Mouse (Mus musculus): ENCODE data around the gene Olfr1136. TPM values are rescaled to one million over a fixed set of nuclear protein-coding genes. Genes with fewer than 3 reads are reported as not detected.

Gene Olfr1136
- not detected in 2 replicates for polyA plus RNA-seq (2016; fragmentation: Nextera tagmentation; extraction: Ambion mirVana)

DNA sequence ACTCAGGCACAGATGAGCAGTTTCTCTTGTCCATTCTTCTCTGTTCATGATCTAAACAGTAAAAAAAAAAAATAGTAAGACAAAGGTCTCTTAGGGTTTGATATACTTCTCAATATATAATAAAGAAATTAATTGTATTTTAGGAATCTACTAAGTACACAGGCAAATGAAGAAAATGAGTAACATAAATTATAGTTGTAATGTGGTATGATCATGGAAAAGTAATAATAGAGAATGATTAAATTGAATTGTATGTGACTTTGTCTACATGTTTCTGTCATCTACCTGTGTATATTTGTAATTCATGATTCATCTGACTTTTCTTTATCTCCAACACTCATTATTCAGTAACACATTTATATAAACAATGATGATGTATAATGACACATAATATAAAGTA lies at the start of gene Olfr1136:
Olfr1136 (minus strand) TSS at position 101 of the 400 bp plus-strand sequence.
- no peak within 1 kb of the TSS for H3K27ac ChIP-seq
- no peak for DNase-seq (ENCODE audit: low spot score)
- H3K4me1 ChIP-seq (replicated peaks): no peaks in the 10 kb centered on the region
- H3K9me3 ChIP-seq: no peaks in the 10 kb centered on the region
- H3K27me3 ChIP-seq (ENCODE audit: insufficient read depth, poor library complexity, severe bottlenecking): no peaks in the 10 kb centered on the region
- H3K36me3 ChIP-seq: no peaks in the 10 kb centered on the region
- no peak within 1 kb of the TSS for H3K4me3 ChIP-seq

DNA sequence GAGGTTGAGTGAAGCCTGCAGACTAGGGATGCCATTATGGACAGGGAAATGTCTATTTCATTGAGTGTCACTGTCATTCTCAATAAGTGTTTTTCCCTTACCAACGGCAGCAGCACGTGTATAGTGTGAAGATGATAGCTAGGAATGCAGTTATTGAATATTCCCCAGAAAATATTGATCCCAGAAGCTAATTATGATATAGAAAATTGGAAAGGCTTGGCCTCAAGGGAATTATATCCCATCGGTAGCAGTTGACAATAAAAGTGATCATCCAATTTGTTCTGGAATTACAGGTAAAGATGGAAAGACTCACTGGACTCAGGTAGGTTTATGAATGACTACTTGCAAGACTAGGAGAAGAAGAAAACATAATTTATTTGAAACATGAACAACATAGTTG lies 49.7 kb upstream of the Olfr1136 start, which contains the start of gene Olfr1140:
Olfr1140 (plus strand) TSS at position 301 of the 400 bp plus-strand sequence.
- Histone ChIP-seq H3K36me3 (no peaks in the 10 kb centered on the region), H3K9me3 (no peaks in the 10 kb centered on the region), H3K27ac (no peak within 1 kb of the TSS), H3K4me3 (no peak within 1 kb of the TSS), H3K4me1 (replicated peaks) (no peaks in the 10 kb centered on the region), H3K27me3 (ENCODE audit: insufficient read depth, poor library complexity, severe bottlenecking) (no peaks in the 10 kb centered on the region)
- WGBS: 75% methylated on average over 3 of the region's 3 CpGs
- no peak for DNase-seq (ENCODE audit: low spot score)

DNA sequence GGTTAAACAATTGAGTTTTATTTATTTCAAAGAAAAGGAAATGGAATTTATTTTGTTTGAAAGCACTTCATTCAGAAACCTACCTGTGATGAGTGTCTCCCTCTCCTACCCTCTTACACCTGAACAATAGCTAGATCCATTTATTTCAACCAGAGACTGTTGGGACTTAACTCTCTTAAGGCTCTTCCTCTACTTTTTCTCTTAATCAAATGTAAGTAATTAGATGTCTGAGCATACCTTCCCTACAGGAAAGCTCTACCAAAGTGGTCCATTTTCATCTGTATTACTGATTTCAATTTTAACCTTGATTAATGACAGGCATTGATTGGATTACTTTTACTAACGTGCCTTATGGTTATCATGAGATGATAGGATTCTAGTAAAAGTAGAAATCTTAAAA lies 46.1 kb upstream of the Olfr1136 start, which contains the start of gene Olfr1138:
Olfr1138 (minus strand) TSS at position 101 of the 400 bp plus-strand sequence.
- H3K4me1 ChIP-seq (replicated peaks): no peaks in the 10 kb centered on the region
- no peaks in the 10 kb centered on the region for H3K27me3 ChIP-seq (ENCODE audit: insufficient read depth, poor library complexity, severe bottlenecking)
- DNase-seq (ENCODE audit: low spot score): no peak
- H3K36me3 ChIP-seq: no peaks in the 10 kb centered on the region
- no peak within 1 kb of the TSS for H3K27ac ChIP-seq
- H3K4me3 ChIP-seq: no peak within 1 kb of the TSS
- WGBS: 83% methylated on average over 1 of the region's 1 CpGs
- no peaks in the 10 kb centered on the region for H3K9me3 ChIP-seq

DNA sequence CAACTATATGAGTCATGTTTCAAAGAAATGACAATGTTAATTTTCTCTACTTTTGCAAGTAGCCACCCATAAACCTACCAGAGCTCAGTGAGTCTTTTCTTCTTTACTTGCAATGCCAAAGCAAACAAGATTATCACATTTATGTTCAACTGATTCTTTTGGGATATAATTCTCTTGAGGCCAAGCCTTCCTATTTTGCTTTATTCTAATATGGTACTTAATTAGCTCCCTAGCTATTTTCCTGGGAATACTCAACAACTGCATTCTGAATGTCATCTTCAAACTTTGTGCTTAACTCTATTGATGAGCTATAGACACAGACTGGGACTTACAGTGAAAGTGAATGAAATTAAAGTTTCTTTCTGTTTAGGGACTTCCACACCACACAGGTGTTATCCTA lies 19.3 kb upstream of the Olfr1136 start, which contains the start of gene Olfr1137:
Olfr1137 (minus strand) TSS at position 101 of the 400 bp plus-strand sequence.
- no peaks in the 10 kb centered on the region for H3K36me3 ChIP-seq
- H3K9me3 ChIP-seq: no peaks in the 10 kb centered on the region
- no peak for DNase-seq (ENCODE audit: low spot score)
- H3K4me3 ChIP-seq: no peak within 1 kb of the TSS
- H3K27me3 ChIP-seq (ENCODE audit: insufficient read depth, poor library complexity, severe bottlenecking): no peaks in the 10 kb centered on the region
- no peaks in the 10 kb centered on the region for H3K4me1 ChIP-seq (replicated peaks)
- H3K27ac ChIP-seq: no peak within 1 kb of the TSS

DNA sequence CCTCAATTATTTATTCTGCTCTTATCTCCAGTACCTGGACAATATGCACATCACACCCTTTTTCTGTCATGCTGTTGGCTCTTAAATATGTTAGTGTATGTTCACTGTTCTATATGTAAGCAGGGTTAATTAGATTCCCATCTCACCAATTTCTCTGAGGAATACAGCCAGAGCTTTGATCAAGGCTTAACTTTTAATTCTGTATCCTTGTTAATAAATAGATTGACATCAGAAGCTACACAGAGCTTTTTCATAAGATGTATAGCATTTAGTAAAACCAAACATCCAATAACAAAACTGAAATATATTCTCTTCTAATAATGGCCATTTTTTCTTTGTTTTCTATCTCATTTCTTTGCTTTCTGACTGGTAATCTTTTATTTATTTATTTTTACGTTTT lies 20.2 kb downstream of the Olfr1136 start, which contains the start of gene Olfr1135:
Olfr1135 (minus strand) TSS at position 101 of the 400 bp plus-strand sequence.
- DNase-seq (ENCODE audit: low spot score): no peak
- Histone ChIP-seq H3K9me3 (no peaks in the 10 kb centered on the region), H3K27ac (no peak within 1 kb of the TSS), H3K4me3 (no peak within 1 kb of the TSS), H3K36me3 (no peaks in the 10 kb centered on the region), H3K4me1 (replicated peaks) (no peaks in the 10 kb centered on the region), H3K27me3 (ENCODE audit: insufficient read depth, poor library complexity, severe bottlenecking) (no peaks in the 10 kb centered on the region)
- WGBS: 22% methylated on average over 1 of the region's 1 CpGs

DNA sequence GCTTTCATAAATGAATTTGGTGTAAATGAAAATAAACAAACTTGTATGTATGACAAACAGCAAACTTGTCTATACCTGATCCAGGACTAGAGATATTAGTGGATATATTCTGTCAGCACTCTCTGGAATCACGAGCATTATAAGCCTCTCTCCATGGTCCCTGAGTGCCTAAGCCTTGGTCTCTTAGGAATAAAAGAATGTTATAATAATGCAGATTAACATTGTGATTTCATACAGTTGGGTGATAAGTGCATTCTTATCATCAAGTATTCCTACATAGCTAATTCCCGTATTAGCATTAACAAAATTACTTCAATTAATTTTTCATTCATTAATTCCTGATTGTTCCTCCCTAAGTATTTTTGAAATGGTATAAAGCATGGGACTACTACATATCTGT lies 35.4 kb downstream of the Olfr1136 start, which contains the start of gene Olfr1134:
Olfr1134 (minus strand) TSS at position 101 of the 400 bp plus-strand sequence.
- Histone ChIP-seq H3K36me3 (no peaks in the 10 kb centered on the region), H3K4me3 (no peak within 1 kb of the TSS), H3K4me1 (replicated peaks) (no peaks in the 10 kb centered on the region), H3K9me3 (no peaks in the 10 kb centered on the region), H3K27me3 (ENCODE audit: insufficient read depth, poor library complexity, severe bottlenecking) (no peaks in the 10 kb centered on the region), H3K27ac (no peak within 1 kb of the TSS)
- 87% methylated on average over 2 of the region's 2 CpGs for WGBS
- no peak for DNase-seq (ENCODE audit: low spot score)

DNA sequence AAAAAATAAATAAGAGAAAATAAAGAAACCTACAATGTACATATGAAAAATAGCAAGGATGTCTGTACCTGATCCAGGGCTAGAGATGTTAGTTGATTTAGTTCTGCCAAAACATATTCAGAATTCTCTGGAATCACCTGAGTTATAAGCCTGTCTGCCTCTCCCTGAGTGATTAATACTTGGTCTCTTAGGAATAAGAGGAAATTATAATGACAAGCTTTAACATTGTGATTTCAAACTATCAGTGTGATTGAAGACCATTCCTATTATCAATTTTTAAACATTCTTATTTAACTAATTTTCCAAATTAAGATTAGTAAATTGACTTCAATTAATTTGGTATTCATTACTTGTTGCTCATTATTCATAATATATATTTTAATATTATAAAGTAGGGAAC lies 46.5 kb downstream of the Olfr1136 start, which contains the start of gene Olfr1133:
Olfr1133 (minus strand) TSS at position 101 of the 400 bp plus-strand sequence.
- Histone ChIP-seq H3K4me1 (replicated peaks) (no peaks in the 10 kb centered on the region), H3K27ac (no peak within 1 kb of the TSS), H3K27me3 (ENCODE audit: insufficient read depth, poor library complexity, severe bottlenecking) (no peaks in the 10 kb centered on the region), H3K4me3 (no peak within 1 kb of the TSS), H3K36me3 (no peaks in the 10 kb centered on the region), H3K9me3 (no peaks in the 10 kb centered on the region)
- no peak for DNase-seq (ENCODE audit: low spot score)

Other genes starting within 250 kb of the Olfr1136 start
- gene Olfr1126, start 240.0 kb downstream of the Olfr1136 start, polyA plus RNA-seq (2016; fragmentation: Nextera tagmentation; extraction: Ambion mirVana): not detected in 2 replicates
- gene Pramel7, start 196.9 kb downstream of the Olfr1136 start, polyA plus RNA-seq (2016; fragmentation: Nextera tagmentation; extraction: Ambion mirVana): not detected in 2 replicates
- not detected in 2 replicates for gene Pramel6, start 187.4 kb downstream of the Olfr1136 start, polyA plus RNA-seq (2016; fragmentation: Nextera tagmentation; extraction: Ambion mirVana)
- not detected in 2 replicates for gene Olfr153, start 162.2 kb downstream of the Olfr1136 start, polyA plus RNA-seq (2016; fragmentation: Nextera tagmentation; extraction: Ambion mirVana)
- gene Olfr1128, start 148.4 kb downstream of the Olfr1136 start, polyA plus RNA-seq (2016; fragmentation: Nextera tagmentation; extraction: Ambion mirVana): not detected in 2 replicates
- gene Olfr1129, start 120.0 kb downstream of the Olfr1136 start, polyA plus RNA-seq (2016; fragmentation: Nextera tagmentation; extraction: Ambion mirVana): not detected in 2 replicates
- not detected in 2 replicates for gene Olfr1130, start 87.7 kb downstream of the Olfr1136 start, polyA plus RNA-seq (2016; fragmentation: Nextera tagmentation; extraction: Ambion mirVana)
- gene Olfr1131, start 66.8 kb downstream of the Olfr1136 start, polyA plus RNA-seq (2016; fragmentation: Nextera tagmentation; extraction: Ambion mirVana): not detected in 2 replicates
- not detected in 2 replicates for gene Olfr1132, start 56.4 kb downstream of the Olfr1136 start, polyA plus RNA-seq (2016; fragmentation: Nextera tagmentation; extraction: Ambion mirVana)
- gene Olfr1133, start 46.6 kb downstream of the Olfr1136 start, polyA plus RNA-seq (2016; fragmentation: Nextera tagmentation; extraction: Ambion mirVana): not detected in 2 replicates
- gene Olfr1134, start 35.5 kb downstream of the Olfr1136 start, polyA plus RNA-seq (2016; fragmentation: Nextera tagmentation; extraction: Ambion mirVana): not detected in 2 replicates
- gene Olfr1135, start 20.3 kb downstream of the Olfr1136 start, polyA plus RNA-seq (2016; fragmentation: Nextera tagmentation; extraction: Ambion mirVana): not detected in 2 replicates
- gene Olfr1137, start 19.2 kb upstream of the Olfr1136 start, polyA plus RNA-seq (2016; fragmentation: Nextera tagmentation; extraction: Ambion mirVana): not detected in 2 replicates
- not detected in 2 replicates for gene Olfr1138, start 46.0 kb upstream of the Olfr1136 start, polyA plus RNA-seq (2016; fragmentation: Nextera tagmentation; extraction: Ambion mirVana)
- gene Olfr1140, start 49.8 kb upstream of the Olfr1136 start, polyA plus RNA-seq (2016; fragmentation: Nextera tagmentation; extraction: Ambion mirVana): not detected in 2 replicates
- gene Olfr1141, start 60.0 kb upstream of the Olfr1136 start, polyA plus RNA-seq (2016; fragmentation: Nextera tagmentation; extraction: Ambion mirVana): not detected in 2 replicates
- gene Olfr152, start 85.5 kb upstream of the Olfr1136 start, polyA plus RNA-seq (2016; fragmentation: Nextera tagmentation; extraction: Ambion mirVana): not detected in 2 replicates
- not detected in 2 replicates for gene Olfr1143, start 106.6 kb upstream of the Olfr1136 start, polyA plus RNA-seq (2016; fragmentation: Nextera tagmentation; extraction: Ambion mirVana)
- gene Olfr1145, start 115.9 kb upstream of the Olfr1136 start, polyA plus RNA-seq (2016; fragmentation: Nextera tagmentation; extraction: Ambion mirVana): not detected in 2 replicates
- gene Olfr1148, start 136.6 kb upstream of the Olfr1136 start, polyA plus RNA-seq (2016; fragmentation: Nextera tagmentation; extraction: Ambion mirVana): not detected in 2 replicates
- gene Olfr1150-ps1, start 150.0 kb upstream of the Olfr1136 start, polyA plus RNA-seq (2016; fragmentation: Nextera tagmentation; extraction: Ambion mirVana): not detected in 2 replicates
- not detected in 2 replicates for gene Olfr1151, start 161.9 kb upstream of the Olfr1136 start, polyA plus RNA-seq (2016; fragmentation: Nextera tagmentation; extraction: Ambion mirVana)
- not detected in 2 replicates for gene Olfr1152, start 172.5 kb upstream of the Olfr1136 start, polyA plus RNA-seq (2016; fragmentation: Nextera tagmentation; extraction: Ambion mirVana)
- not detected in 2 replicates for gene Olfr1153, start 201.0 kb upstream of the Olfr1136 start, polyA plus RNA-seq (2016; fragmentation: Nextera tagmentation; extraction: Ambion mirVana)
- not detected in 2 replicates for gene Olfr1154, start 211.2 kb upstream of the Olfr1136 start, polyA plus RNA-seq (2016; fragmentation: Nextera tagmentation; extraction: Ambion mirVana)